Mouse (Mus musculus) lung, adult 2 months (tissue): ENCODE results near the gene Haus2. TPM values are rescaled to one million over a fixed set of nuclear protein-coding genes. Genes with fewer than 3 reads are reported as not detected.

Source experiments
- DNase-seq: peaks from one replicate; pipeline ENCODE4 v3.0.0; 2022
- H3K4me1 ChIP-seq: fragments of 200-500 bp; 2 replicates; pipeline ENCODE4 v1.6.1; 2011; ENCODE audit warnings: low read length; ENCODE audit not compliant: control insufficient read depth, insufficient read depth
- H3K4me3 ChIP-seq: fragments of 200-500 bp; replicated peaks from 2 replicates; pipeline ENCODE3; 2011; ENCODE audit warnings: low read depth, mild to moderate bottlenecking, control low read depth, low read length; ENCODE audit errors: extremely low read depth
- CTCF ChIP-seq: fragments of 200-500 bp; IDR thresholded peaks from 2 replicates; pipeline ENCODE4 v1.5.1; 2011; ENCODE audit warnings: mild to moderate bottlenecking, low read length, control low read depth; ENCODE audit not compliant: insufficient read depth
- POLR2A ChIP-seq: fragments of 200-500 bp; IDR thresholded peaks from 2 replicates; pipeline ENCODE4 v1.6.1; 2011; ENCODE audit warnings: low read depth, mild to moderate bottlenecking, control low read depth, low read length, borderline replicate concordance; ENCODE audit errors: extremely low read depth
- WGBS: fragments of 180-500 bp; shearing (Covaris S2); methylation state at CpG from one replicate; pipeline ENCODE4 v1.1.7; 2018; 5-methylcytosine and 5-hydroxymethylcytosine counted together
- polyA plus RNA-seq: library from polyadenylated mRNA; depleted of rRNA; stranded (reverse); fragments of >200 nt; gene quantifications from 2 replicates; pipeline ENCODE4 v1.2.3, GENCODE M21; 2012; rRNA removed

The Haus2 gene
- polyA plus RNA-seq, 1 experiment = 3.2 TPM

- DNase-seq = no peak
- no peak overlapping the region for H3K4me3 ChIP-seq
- peaks cover 27% of the 10 kb centered on the region for H3K4me1 ChIP-seq
- TF ChIP-seq CTCF (no peak), POLR2A (no peak)
Observed at GRCm38 (mm10) chr2:120659318-120659717, 50.1 kb downstream of the Haus2 start.

- 36% methylated on average over 5 of the region's 5 CpGs for WGBS
- Histone ChIP-seq H3K4me1 (peaks cover 27% of the 10 kb centered on the region), H3K4me3 (no peak overlapping the region)
- TF ChIP-seq POLR2A = no peak
- TF ChIP-seq CTCF = no peak
- DNase-seq = no peak
Observed at GRCm38 (mm10) chr2:120660486-120661078, 51.4 kb downstream of the Haus2 start.

GRCm38 (mm10) chr2:120662766-120663165 is 53.6 kb downstream of the Haus2 start:
- Histone ChIP-seq H3K4me1 (peaks cover 27% of the 10 kb centered on the region), H3K4me3 (no peak overlapping the region)
- no peak for TF ChIP-seq POLR2A
- no peak for TF ChIP-seq CTCF
- no peak for DNase-seq

GRCm38 (mm10) chr2:120663491-120664154 is 54.4 kb downstream of the Haus2 start:
- DNase-seq = no peak
- WGBS = 59% methylated on average over 3 of the region's 3 CpGs

GRCm38 (mm10) chr2:120667446-120667845 is 58.3 kb downstream of the Haus2 start:
- peaks cover 8% of the 10 kb centered on the region for H3K4me1 ChIP-seq
- TF ChIP-seq POLR2A (no peak), CTCF (no peak)
- WGBS = 70% methylated on average over 2 of the region's 2 CpGs

More at GRCm38 (mm10) chr2:120663491-120664154, 54.4 kb downstream of the Haus2 start:
- Histone ChIP-seq H3K4me3 (no peak overlapping the region), H3K4me1 (peaks cover 24% of the 10 kb centered on the region)
- 0 out of 2 replicates have a peak, but pooled peaks have one; percentile 3 for TF ChIP-seq CTCF
- TF ChIP-seq POLR2A = no peak

GRCm38 (mm10) chr2:120670253-120670652 is 61.1 kb downstream of the Haus2 start:
- TF ChIP-seq CTCF (peak; percentile 16; the same call in 1 of the 2 replicates), POLR2A (no peak)
- 42% methylated on average over 2 of the region's 2 CpGs for WGBS
- H3K4me3 ChIP-seq = no peak overlapping the region
- no peak for DNase-seq
- H3K4me1 ChIP-seq = no peaks in the 10 kb centered on the region

More at GRCm38 (mm10) chr2:120667446-120667845, 58.3 kb downstream of the Haus2 start:
- DNase-seq = no peak
- no peak overlapping the region for H3K4me3 ChIP-seq

Other genes starting within 250 kb of the Haus2 start
- gene Ganc, start 205.5 kb upstream of the Haus2 start, polyA plus RNA-seq = 10.5 and 16.7 TPM in 2 replicates
- gene Tmem87a, start 205.3 kb upstream of the Haus2 start, polyA plus RNA-seq = 8.5 and 15.7 TPM in 2 replicates
- gene Capn3, start 153.4 kb upstream of the Haus2 start, polyA plus RNA-seq = 0.54 and 3.5 TPM in 2 replicates
- gene Zfp106, start 45.5 kb upstream of the Haus2 start, polyA plus RNA-seq = 48.6 and 51.0 TPM in 2 replicates
- gene Snap23, start 41.7 kb upstream of the Haus2 start, polyA plus RNA-seq = 5.2 and 11.1 TPM in 2 replicates
- 9.3 and 12.9 TPM in 2 replicates for gene Lrrc57, start 137 bp downstream of the Haus2 start, polyA plus RNA-seq
- 28.3 and 34.7 TPM in 2 replicates for gene Stard9, start 19.7 kb downstream of the Haus2 start, polyA plus RNA-seq
- 14.4 and 15.6 TPM in 2 replicates for gene Cdan1, start 240.7 kb downstream of the Haus2 start, polyA plus RNA-seq
- gene Ttbk2, start 241.2 kb downstream of the Haus2 start, polyA plus RNA-seq = 3.9 and 4.0 TPM in 2 replicates